Mouse (Mus musculus) testis, adult 2 months (tissue): Measurements from ENCODE around the gene Pla2g3.

Experiments
- CTCF ChIP-seq: fragments of 200-500 bp; IDR thresholded peaks from 2 replicates; pipeline ENCODE4 v1.5.1; 2012; ENCODE audit warnings: low read depth, mild to moderate bottlenecking, inconsistent platforms, low read length, moderate library complexity; ENCODE audit not compliant: control insufficient read depth, insufficient read depth, insufficient replicate concordance
- POLR2A ChIP-seq: fragments of 200-500 bp; IDR thresholded peaks from 2 replicates; pipeline ENCODE4 v1.6.1; 2012; ENCODE audit warnings: low read depth, mild to moderate bottlenecking, inconsistent platforms, low read length, moderate library complexity; ENCODE audit not compliant: control insufficient read depth

DNA sequence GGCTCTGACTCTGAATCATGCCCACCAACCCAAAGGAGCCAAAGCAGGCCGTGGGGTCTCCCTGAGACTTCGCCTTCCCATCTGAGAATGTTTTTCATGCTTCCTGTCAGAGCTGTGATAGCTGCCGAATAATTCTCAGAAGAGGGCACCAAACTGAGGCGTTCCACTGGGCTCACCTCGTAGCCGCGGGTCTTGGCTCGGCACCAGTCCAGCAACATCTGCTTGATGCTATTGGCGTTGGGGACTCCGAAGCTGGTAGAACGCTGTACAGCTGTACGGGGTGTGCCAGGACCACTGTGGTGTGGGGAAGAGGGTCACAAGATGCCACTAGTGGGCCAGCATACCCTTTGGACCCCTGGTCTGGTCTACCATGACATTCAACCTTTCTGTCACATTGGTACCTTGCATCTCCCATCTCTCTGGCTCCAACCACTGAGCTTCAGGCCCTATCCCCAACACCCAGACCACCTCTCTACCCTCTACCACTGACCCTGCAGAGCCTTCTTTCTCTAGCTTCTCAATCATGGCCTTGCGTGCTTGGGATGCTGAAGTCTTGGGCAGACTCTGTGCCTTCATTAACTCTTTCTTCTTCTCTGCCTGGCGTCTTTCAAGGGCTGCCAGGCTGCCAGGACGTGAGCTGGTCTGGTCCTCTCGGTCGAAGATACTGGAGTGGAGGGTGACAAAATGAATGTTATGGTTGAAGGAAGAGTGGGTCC, 34.4 kb downstream of the Pla2g3 start:
- no peak for TF ChIP-seq POLR2A
- TF ChIP-seq CTCF = no peak
